Mouse (Mus musculus) gastrocnemius, postnatal 14 days (tissue): ENCODE measurements around the gene Zfp148. TPM values are rescaled to one million over a fixed set of nuclear protein-coding genes. Genes with fewer than 3 reads are reported as not detected.
A peak's percentile ranks its signal among the peaks of the same experiment; 100 is the strongest.
"Not testable (repeated sequence)": the region's sequence is repeated elsewhere in the genome, so short reads cannot be mapped to it uniquely, and the experiment has no call there.

Experiments
- DNase-seq: peaks from one replicate; pipeline ENCODE4 v3.0.0; 2021; ENCODE audit warnings: mixed read lengths
- intact Hi-C: fragments of 180-260 bp; cut with DNase I; formaldehyde crosslinking; loops from one replicate; pipeline ENCODE4 v1.15.1; 2025; ENCODE audit warnings: low total_unique reads
- total RNA-seq, 2 experiments: library from RNA; stranded (reverse); gene quantifications; 2 replicates each; pipeline ENCODE4 v1.2.3; 2021

Gene Zfp148
- total RNA-seq, 2 experiments from 2014 or later = 19.5 to 21.1 TPM

DNA sequence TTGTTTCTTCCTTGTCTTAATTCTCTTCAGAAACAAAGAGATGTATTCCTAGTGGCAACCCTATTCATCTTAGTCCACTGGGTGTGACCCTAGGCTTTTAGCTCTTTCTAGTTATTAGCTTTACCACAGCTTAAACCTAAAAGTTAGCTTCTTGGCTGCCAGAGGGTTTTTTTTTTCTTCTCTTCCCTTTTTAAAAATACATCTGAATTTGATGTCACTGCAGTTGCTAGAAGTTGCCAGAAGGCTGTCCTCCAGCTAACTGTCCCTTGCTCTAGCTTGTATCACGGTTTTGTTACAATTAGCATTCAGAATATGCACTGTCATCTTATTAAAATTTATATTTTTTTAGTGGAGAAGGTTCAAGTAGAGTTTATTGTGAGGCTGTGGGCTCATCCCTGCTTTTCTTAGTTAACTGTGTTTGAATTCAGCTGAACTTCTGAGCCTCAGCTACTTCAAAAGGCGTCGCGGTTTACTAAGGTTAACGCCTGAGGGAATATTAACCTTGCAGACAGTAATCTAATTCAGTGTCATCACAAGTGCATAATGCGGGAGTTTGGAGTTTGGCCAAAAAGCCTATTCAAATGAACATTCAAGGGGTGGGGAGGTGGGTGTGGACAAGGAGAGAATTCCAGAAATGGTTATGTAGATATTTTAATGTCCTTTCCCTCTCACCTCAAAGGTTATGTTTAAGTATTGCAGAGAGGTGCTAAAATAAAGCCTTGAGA lies 1.3 kb upstream of the Zfp148 start:
- DNase-seq = no peak
- intact Hi-C loops = no loop called here

DNA sequence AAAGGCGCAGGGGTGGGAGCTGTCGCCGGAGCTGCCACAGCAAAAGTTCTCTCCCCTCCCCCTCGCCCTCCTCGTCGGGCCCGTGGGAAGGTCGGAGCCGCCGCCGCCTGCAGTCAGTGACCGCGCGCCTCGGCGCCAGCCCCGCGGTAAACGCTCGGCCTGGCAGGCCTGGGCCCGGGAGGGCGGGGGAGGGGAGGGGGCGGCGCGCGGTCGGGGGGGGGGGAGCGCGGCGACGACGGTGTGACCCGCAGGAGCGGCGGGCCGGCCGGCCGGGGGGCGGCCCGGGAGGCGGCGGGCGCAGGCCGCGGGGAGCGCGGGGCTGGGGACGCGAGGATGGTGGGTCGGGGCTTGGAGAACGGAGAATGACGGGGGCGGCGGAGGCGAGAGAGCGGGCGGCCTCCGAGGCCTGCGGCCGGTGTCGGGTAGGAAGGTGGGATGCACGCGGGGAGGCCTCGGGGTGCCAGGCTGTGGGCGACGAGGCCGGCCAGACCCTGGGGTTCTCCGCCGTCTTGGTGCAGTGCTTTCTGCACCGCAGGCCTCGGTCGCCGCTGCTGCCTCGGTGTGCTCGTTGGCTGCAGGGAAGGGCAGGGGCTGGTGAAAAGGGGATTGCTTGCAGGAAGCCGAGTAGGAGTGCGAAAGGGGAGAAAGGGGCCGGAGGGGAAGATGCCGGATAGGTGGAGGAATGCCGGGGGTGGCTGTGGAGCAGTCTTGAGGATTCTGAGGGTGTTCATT lies 412 bp downstream of the Zfp148 start:
- peak; percentile 33 for DNase-seq
- intact Hi-C loops = no loop called here

DNA sequence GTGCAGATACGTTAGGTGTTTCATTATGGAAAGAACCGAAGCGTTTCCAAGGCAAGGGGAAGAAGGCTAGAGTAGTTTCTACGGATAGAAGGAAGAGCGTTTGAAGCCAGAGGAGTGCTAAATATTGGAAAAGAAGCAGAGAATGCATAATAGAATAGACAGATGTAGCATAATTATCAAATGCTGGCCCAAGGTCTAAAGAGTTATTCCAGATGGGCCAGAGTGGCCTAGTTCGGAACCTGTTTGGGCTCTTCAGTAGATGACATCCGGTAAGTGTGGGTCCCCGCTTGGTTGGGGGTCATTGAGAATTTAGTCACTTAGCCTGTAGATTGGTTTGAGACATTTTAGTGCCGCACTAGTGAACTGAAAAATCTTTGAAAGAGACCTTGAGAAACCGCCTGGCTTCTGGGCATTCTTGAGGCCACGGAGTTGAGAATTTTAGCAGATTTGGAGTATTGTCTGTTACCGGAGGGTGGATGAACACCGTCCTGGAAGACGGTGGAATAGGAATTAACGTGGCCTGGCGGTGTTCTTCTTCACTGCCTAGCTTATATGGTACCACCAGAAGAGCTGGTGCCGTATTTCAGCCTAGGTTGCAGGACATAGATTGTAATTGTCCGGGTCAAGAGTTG lies 1.1 kb downstream of the Zfp148 start:
- intact Hi-C loops = no loop called here
- no peak for DNase-seq

DNA sequence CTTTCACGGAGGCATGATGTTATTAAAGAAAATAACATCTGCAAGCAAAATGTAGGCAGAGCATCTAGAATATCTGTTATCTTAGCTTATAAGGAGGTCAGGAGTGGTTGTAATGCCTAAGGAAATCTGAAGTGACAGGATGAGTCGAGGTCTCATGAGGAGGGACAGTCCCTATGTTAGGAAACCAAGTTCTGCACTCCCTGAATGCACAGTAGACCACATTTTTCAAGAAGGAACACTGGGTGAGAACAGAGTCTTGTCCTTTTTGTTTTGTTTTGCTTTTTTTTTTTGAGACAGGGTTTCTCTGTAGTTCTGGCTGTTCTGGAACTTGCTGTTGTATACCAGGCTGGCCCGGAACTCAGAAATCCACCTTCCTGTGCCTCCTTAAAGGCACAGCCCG lies 1.7 kb downstream of the Zfp148 start:
- DNase-seq = no peak
- intact Hi-C loops = no loop called here

DNA sequence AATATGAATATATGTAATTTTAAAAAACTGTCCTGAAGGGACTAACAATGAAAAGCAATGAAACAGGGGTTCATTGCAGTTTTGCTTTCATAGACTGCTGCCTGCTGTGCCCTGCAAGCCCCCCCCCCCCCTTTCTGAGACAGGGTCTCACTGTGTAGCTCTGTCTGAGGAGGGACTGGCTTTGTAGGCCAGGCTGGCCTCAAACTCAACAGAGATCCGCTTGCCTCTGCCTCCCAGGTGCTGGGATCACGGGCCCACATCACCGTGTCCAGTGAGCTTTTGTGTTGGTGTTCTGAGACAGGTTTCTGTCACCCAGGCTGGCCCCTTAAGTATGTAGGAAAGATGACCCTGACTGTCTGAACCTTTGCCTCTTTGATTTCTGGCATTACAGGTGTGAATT lies 2.9 kb downstream of the Zfp148 start:
- no peak for DNase-seq
- intact Hi-C loops = no loop called here

DNA sequence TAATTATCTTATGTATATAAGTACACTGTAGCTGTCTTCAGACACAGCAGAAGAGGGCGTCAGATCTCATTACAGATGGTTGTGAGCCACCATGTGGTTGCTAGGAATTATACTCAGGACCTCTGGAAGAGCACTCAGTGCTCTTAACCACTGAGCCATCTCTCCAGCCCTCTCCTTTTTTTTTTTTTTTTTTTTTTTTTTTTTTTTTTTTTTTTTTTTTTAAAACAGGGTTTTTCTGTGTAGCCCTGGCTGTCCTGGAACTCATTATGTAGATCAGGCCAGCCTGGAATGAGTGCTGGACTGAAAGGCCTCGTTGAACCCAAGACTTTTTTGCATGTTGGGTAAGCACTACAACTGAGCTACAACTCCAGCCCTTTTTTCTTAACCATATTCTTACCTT lies 3.4 kb downstream of the Zfp148 start:
- intact Hi-C loops, DNase-seq: not testable (repeated sequence)

DNA sequence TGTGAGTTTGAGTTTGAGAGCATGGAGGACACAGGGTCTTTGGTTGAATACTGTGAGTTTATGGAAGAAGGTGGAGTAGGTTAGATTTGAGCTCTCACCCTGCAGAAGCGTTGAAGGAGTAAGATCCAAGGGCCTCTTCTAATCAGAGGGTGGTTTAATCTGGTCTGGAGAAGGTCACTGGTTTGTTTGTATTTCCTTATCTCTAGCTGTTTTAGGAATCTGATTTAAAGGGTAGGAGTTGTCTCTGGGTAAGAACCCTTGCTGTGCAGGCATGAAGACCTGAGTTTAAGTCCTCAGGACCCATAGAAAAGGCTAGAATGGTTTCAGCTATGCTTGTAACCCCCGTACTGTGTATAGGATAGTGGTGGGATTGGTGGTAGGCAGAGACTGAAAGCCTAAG lies 6.4 kb downstream of the Zfp148 start:
- intact Hi-C loops = no loop called here
- DNase-seq = no peak

DNA sequence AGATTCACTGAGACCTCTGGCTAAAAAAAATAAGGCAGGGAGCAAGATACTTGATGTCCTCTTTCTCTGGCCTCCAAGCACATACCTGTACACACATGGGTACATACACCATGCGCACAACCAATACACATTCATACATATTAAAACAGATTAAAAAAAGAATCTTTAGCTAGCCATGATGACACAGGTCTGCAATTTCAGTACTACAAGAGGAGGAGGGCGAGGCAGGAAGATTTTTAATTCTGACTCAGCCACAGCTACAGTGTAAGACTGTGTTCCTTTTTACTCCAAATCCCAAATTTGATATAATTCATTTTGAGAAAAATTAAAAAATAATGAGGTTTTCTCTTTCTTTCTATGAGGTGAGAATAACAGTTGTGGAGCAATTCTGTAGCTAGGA lies 6.8 kb downstream of the Zfp148 start:
- intact Hi-C loops = no loop called here
- DNase-seq = no peak

DNA sequence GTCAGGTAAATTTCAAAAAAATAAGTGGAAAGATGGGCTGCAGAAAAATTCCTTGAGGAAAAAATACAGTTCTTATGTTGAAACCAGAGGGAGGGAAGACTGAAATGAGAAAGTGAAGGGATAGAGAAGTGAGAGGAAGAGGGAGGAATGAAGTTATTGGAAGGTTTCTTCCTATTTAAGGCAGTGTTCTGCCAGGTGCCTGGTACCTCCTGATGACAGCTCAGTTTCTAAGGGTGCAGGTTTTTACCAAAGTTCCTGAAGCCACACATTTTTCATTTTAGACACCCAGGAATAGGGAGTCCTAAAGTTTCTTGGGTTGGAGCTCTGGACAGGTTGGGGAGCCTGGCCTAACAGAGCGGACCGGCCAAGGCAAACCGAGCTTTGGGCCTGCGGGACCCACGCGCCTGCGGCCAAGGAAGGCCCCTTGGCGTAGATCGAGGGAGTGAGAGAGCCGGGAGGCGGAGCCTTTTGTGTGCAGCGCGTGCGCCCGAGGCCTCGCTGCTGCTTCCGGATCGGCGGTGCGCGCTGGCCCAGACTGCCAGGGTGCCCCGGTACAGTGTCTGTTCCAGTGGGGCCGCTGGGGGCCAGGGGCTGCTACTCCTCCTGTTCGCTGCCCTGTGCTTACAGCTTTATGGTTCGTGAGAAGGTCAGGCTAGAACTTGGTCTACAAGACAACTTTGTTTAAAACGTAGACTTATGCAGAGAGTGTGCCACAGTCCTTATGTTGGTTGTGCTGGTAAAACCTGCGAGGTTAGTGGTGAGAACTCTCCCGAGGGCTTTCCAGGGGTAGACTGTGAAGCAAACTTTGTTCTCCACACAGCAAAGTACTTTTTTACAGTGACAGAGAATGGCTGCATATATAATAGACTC lies 19.5 kb downstream of the Zfp148 start:
- intact Hi-C loops = no loop called here
- peak; percentile 82 for DNase-seq

DNA sequence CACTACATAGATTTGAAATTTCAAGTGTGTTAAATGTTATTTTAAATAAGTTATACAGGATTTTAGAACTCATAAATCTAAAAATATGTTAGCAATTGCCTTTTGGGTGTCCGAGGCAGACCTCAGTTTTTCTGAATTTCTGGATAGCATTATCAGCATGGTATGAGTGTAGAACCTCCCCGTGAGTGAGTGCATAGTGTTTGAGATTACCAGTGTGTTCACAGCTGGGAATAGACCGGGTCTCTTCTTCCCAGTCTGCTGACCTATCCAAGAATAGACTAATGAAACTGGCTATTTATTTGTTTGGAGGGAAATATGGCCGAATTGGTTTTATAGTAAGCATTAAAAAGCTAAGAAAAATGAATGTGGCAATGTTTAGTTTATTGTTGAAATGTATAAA lies 20.3 kb downstream of the Zfp148 start:
- no peak for DNase-seq
- intact Hi-C loops = no loop called here

DNA sequence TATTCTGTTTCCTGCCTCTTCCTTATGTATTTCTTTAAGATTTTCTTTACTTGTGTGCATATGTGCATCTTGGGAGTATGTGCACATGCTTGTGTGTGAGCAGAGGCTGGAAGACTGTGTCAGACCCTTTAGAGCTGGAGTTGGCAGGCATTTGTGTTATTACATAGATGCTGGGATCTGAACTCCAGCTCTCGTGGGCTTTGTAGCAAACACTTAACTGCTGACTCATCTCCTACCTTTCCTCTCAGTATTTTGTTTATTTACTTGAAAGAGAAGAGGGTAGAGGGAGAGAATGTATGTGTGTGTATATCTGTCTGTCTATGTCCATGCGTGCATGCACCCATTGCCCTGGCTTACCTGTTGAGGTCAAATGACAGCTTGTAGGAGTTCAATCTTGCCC lies 22.6 kb downstream of the Zfp148 start:
- intact Hi-C loops = no loop called here
- DNase-seq = no peak

DNA sequence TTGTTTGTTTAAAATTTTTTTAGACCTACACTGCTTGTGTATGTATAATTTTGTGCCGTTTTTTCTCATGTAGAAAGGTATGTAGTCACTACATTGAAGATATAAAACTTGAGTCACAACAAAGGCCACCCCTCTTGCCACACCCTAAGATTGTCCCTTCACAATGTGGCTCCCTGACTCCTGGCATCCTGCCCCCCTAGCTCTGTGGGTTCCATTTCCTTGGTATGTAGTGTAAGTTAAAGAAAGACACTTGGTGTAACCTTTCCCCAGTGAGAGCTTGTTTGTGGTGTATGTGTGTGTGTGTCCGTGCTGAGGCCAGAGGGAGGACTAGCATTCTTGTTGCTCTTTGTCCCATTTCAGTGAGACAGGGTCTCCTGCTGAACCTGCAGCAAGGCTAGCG lies 23.4 kb downstream of the Zfp148 start:
- intact Hi-C loops = no loop called here
- DNase-seq = no peak

DNA sequence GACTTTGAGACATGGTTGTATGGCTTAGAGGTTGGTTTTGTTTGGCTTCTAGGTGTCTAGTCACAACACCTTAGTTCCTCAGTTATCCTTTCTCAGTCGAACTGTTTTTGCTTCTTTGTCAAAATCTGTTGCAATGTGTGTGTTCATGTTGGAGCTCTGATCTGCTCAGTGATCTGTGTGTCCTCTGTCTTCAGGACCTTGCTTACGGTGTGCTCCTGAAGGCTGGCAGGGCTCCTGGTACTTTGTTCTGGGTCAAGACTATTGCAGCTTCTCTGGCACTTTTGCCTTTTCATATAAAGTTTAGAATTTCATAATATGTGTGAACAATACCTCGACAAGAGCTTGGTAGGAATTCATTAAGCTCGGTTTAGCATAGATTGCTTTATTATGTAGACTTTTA lies 24.9 kb downstream of the Zfp148 start:
- no peak for DNase-seq
- intact Hi-C loops = no loop called here

DNA sequence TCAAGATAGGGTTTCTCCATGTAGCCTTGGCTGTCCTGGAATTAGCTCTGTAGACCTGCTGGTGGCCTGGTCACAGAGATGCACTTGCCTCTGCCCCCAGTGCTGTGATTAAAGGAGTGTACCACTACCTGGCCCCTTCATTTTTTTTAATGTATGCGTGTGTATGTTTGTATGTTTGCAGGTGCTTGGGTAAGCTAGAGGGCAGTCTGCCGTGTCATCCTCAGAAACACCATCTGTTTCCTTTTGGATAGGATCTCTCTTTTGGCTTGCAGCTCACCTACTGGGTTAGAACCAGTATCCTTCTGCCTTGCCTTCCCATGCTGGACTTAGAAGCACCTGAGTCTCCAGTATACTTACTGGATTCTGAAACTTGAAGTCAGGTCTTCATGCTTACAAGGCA lies 29.5 kb downstream of the Zfp148 start:
- intact Hi-C loops = no loop called here
- DNase-seq = no peak

DNA sequence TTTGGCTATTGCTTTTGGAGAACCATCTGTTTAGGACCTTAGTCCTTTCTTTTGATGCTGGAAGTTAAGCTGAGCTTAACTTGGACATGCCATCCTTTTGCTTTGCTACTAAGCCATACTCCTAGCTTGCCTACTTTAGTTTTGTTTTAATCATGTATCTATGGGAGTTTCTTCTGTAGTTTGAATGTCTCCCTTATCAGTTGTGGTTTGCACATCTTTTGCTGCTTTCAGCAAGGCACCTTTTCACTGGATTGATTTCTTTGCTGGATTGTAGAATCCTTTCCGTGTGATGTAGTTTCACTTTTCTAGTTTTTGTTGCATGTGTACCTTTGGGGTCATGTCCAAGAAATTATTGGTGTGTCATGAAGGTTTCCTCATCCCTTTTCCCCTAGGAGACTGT lies 30.0 kb downstream of the Zfp148 start:
- intact Hi-C loops = no loop called here
- DNase-seq = no peak

DNA sequence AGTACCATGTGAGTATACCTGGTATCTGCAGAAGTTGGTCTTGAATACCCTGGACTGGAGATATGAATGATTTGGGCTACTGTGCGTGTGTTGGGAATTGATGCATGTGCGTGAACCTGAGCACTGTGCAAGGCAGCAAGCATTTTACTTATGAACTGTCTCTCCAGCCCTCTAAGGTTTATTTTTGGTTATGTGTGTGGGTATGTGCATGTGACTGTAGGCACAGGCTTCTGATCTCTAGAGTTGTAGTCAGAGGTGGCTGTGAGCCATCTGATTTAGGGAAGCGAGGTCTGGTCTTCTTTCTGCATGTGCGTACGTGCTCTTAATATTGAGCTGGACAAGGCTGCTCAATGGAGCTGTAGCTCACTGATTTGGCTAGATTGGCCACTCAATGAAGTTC lies 33.6 kb downstream of the Zfp148 start:
- no peak for DNase-seq
- intact Hi-C loops = no loop called here

DNA sequence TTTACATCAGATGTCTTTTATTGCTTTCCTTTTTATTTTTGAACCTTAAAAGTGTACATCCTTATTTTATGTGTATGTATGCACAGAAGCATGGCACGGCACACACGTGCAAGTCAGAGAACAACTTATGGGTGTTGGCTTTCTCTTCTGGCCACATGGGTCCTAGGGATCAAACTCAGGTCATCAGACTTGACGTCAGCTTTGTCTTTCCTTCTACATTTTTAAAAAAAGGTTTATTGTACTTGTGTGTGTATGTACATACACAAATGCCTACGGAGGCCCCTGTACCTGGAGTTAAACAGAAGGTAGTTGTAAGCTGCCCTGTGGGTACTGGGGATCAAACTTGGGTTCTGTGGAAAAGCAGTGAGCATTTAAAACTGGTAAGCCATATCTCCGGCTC lies 35.0 kb downstream of the Zfp148 start:
- intact Hi-C loops = no loop called here

DNA sequence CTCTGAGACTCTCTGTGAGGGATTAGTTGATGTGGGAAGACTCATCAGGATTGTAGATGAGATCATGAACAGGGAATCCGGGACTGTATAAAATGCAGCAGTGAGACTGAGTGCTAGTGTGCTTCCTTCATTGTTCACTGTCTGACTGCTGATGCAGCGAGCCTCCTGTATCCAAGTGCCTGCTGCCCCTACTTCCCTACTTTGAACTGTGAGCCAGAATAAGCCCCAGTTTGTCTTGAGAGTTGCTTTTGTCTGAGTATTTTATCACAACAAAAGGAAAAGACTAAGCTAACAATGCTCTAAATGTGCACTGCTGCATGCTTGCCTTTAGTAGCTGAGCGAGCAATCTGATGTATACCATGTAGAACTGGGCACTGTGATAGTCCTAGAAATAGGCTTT lies 47.7 kb downstream of the Zfp148 start:
- DNase-seq = no peak
- intact Hi-C loops = no loop called here

More for the DNA sequence above, 35.0 kb downstream of the Zfp148 start:
- DNase-seq = no peak

DNA sequence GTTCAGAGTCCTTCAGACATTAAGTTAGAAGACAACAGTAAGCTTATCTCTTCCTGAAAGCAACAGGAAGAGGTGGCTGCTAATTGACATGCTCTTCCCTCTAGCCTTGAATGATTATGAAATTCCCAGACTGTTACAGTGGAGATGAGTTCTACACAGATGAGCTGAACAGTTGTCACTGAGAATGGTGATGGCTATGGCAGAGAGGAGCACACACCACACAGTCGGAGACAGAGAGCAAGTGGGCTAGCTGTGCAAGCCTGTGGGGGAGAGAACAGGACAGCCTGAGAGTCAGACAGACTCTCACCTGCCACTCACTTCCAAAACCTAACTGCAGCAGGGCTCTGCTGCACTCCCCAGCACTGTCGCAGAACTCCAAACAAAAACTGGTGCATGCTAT lies 51.0 kb downstream of the Zfp148 start:
- intact Hi-C loops = no loop called here

DNA sequence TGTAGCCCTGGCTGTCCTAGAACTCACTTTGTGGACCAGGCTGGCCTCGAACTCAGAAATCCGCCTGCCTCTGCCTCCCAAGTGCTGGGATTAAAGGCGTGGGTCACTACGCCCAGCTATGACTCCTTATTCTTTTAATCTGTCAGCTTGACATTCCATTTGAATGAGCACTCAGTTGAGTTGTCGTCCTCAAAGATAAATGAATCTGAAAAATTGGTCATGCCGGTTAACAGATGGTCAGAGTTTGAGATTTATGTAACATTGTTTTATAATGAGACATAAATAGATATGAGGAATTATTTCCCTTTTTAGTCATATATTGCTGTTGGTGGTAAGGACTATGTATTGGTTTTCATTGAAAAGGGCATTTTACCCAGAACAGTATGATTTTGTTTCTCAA lies 60.4 kb downstream of the Zfp148 start:
- DNase-seq = no peak
- intact Hi-C loops = no loop called here

More for the DNA sequence above, 51.0 kb downstream of the Zfp148 start:
- DNase-seq = no peak
